Mouse (Mus musculus) hematopoietic stem cell, adult 5-6 weeks (primary cell): ENCODE results near the gene Mex3a. TPM values are rescaled to one million over a fixed set of nuclear protein-coding genes. Genes with fewer than 3 reads are reported as not detected.
A peak's percentile ranks its signal among the peaks of the same experiment; 100 is the strongest.

Experiments used
- ATAC-seq, 2 experiments: fragments of 125-278 bp in 1 of 2; replicated peaks in 1 of 2; 2 replicates each; pipeline ENCODE4 v1.8.0; 2016 to 2017; ENCODE audit warnings: inconsistent platforms in 2 of 2, mild to moderate bottlenecking in 2 of 2, moderate number of reproducible peaks in 2 of 2, low read depth in 1 of 2, moderate TSS enrichment in 1 of 2; ENCODE audit not compliant: low FRiP score in 2 of 2, poor library complexity in 2 of 2, severe bottlenecking in 2 of 2, insufficient read depth in 1 of 2, low TSS enrichment in 1 of 2
- total RNA-seq: library from RNA; stranded (forward); fragments of 172-1452, 232-1000 nt; gene quantifications from 2 replicates; pipeline ENCODE4 v1.2.3, GENCODE M21; 2017

Mex3a gene
- total RNA-seq, 1 experiment from 2014 or later, result 17.8 TPM

- ATAC-seq, result peak; percentile 92 to 93
Measured at GRCm38 (mm10) chr3:88552676-88553524, 20.7 kb downstream of the Mex3a start, which contains the start of gene Lamtor2. Gene Lamtor2 (minus strand): TSS chr3:88553074.

GRCm38 (mm10) chr3:88553525-88553879 lies 21.3 kb downstream of the Mex3a start, which contains the start of gene Ubqln4:
Gene Ubqln4 (plus strand): TSS chr3:88553758.
- peak; percentile 46 to 59 for ATAC-seq

GRCm38 (mm10) chr3:88553880-88554586 lies 21.8 kb downstream of the Mex3a start:
- no peak for ATAC-seq

GRCm38 (mm10) chr3:88555069-88555605 lies 22.9 kb downstream of the Mex3a start:
- ATAC-seq, result no peak

- ATAC-seq, result no peak
Measured at GRCm38 (mm10) chr3:88555731-88556130, 23.5 kb downstream of the Mex3a start.

GRCm38 (mm10) chr3:88556616-88557015 lies 24.4 kb downstream of the Mex3a start:
- ATAC-seq, result no peak

- ATAC-seq, result no peak
Measured at GRCm38 (mm10) chr3:88559596-88559995, 27.4 kb downstream of the Mex3a start.

- no peak for ATAC-seq
Measured at GRCm38 (mm10) chr3:88561989-88562388, 29.8 kb downstream of the Mex3a start.

- ATAC-seq, result no peak
Measured at GRCm38 (mm10) chr3:88563442-88563841, 31.2 kb downstream of the Mex3a start.

- ATAC-seq, result no peak
Measured at GRCm38 (mm10) chr3:88563966-88564365, 31.8 kb downstream of the Mex3a start.

GRCm38 (mm10) chr3:88566116-88566515 lies 33.9 kb downstream of the Mex3a start:
- no peak for ATAC-seq

GRCm38 (mm10) chr3:88566536-88567061 lies 34.4 kb downstream of the Mex3a start:
- ATAC-seq, result no peak

GRCm38 (mm10) chr3:88567892-88568291 lies 35.7 kb downstream of the Mex3a start:
- no peak for ATAC-seq

GRCm38 (mm10) chr3:88568615-88569014 lies 36.4 kb downstream of the Mex3a start:
- no peak for ATAC-seq

- no peak; a peak in 1 of 4 replicates for ATAC-seq
Measured at GRCm38 (mm10) chr3:88569093-88569492, 36.9 kb downstream of the Mex3a start.

GRCm38 (mm10) chr3:88569694-88570093 lies 37.5 kb downstream of the Mex3a start:
- no peak for ATAC-seq

- no peak for ATAC-seq
Measured at GRCm38 (mm10) chr3:88570341-88570740, 38.1 kb downstream of the Mex3a start.

- ATAC-seq, result no peak
Measured at GRCm38 (mm10) chr3:88571856-88572255, 39.7 kb downstream of the Mex3a start.
